Mouse (Mus musculus): ENCODE data around the gene Oaz2.
A peak's percentile ranks its signal among the peaks of the same experiment; 100 is the strongest.
"Not testable (repeated sequence)": the region's sequence is repeated elsewhere in the genome, so short reads cannot be mapped to it uniquely, and the experiment has no call there.

Oaz2 gene

DNA sequence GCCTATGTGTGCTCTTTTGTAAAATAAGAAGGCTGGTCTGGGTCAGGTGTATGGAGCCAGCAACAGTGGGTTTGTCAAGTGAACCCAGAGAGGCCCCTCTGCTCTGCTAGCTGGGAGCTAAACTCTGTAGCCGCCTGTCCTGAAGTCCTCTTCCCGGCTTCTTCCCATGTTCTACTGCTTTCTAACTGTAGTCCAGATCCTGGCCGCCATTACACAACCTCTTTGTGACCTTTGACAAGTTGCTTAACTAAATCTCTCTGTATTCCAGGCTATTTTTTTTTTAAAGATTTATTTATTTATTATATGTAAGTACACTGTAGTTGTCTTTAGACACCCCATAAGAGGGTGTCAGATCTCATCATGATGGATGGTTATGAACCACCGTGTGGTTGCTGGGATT, 14.1 kb upstream of the Oaz2 start:
- no peak for DNase-seq

DNA sequence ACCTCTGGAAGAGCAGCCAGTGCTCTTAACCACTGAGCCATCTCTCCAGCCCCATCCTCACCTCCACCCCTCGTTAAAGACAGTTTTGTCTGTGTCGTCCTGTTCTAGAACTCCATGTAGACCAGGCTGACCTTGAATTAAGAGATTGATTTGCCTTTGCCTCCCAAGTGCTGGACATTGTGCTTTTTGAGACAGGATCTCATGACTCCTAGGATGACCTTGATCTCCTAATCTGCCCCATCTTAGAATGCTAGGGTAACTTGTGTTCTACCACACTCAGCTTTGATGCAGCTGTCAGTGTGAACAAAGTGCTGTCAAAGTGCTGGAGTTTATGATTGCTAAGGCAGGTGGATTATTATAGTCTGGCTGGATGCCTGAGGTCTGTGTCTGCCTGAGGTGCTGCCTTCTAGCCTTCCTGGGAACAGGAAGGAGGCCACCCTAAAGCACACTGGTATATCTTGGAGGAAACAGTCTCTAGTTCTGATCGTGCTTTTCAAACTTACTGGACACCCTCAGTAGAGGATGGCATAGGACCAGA, 13.0 kb upstream of the Oaz2 start:
- no peak for DNase-seq

DNA sequence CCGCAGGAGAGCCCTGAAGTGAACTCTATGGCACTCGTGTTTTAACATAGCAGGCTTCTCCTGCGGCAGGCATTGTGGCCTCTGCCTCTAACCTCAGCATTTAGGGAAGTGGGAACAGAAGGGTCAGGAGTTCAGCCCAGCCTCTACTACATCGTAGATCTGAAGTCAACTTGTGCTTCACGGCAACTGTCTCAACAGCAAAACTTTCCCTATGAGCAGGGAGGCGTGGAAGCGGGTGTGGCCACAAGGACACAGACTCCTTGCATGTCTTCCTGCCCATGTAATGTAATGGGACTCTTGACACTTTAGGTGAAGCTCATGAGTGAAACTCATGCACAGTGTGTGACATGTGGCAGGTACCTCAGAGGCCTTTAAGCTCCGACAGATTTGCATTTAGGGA, 12.3 kb upstream of the Oaz2 start:
- DNase-seq = no peak

DNA sequence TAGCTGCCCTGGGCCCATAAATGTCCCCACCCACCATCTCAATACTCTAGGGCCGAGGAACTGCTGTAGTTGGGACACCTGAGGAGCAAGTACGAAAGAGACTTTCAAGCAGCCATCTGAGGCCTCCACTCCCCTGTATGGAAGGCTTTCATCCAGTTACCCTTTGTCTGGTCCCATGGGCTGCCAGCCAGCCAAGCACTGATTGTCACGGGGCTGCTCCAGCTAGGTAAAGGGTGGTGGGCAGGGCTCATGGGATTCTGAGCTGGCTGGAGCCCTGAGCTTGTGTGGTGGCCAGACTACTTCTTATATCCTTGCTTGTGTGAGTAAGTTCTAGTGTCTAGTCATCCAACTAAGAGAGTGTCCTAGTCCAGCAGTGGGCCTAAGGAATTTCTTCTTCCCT, 10.6 kb upstream of the Oaz2 start:
- no peak for DNase-seq

DNA sequence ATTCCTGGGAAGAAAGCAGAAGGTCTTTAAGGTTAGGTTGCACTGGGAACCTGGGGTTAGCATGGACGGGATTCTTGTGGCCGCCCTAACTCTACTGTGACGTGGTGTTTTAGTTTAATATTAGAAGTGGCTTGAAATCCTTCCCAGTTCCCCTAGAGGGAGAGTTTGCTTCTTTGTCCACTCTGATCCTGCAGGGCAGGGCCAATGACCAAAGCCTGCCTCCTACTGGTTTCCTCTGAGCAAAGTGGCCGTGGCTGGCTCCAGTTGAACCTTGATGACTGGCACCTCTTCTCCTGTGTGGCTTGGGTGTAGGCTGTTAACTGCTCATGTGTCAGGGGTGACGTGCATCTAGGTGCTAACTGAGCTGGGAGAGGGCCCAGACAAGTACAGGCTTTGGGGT, 6.8 kb upstream of the Oaz2 start:
- peak; percentile 50 for DNase-seq

DNA sequence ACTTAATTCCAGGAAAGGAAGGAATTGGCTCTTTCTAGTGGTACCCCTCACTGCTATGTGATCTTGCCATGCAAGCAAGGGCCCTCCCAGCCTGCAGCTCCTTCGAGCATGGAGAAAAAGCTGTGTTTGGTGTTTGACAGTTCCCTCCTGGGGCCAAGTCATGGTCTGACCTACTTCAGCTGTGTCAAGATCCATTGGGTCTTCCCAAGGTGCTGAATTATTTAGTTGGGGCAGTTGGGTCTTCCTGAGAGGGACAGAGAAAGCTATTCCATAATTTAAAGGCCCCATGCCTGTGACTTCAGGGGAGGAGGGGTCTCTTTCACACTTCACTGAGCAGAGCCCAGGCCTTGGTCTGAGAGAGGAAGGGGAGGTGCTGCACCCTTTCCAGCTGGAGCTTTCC, 6.3 kb upstream of the Oaz2 start:
- DNase-seq = no peak

DNA sequence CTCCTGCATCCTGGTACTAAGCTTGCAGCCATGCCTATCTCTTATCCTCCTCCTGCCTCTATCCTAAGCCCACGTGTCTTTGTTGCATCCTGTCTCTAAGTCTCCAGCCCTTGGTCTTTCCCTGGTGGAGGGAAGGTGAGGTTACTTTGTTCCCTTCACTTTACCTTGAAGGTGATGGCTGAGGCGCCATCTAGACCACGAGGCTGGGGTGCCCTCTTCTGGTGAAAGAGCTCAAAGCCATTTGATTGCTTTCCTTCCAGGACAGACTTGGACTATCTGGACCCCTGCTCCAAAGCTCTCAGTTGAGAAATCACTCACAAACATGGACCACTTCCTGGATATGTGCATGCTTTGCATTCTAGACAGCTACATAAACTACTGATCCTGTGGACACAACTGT, 3.6 kb upstream of the Oaz2 start:
- DNase-seq = peak; percentile 87

DNA sequence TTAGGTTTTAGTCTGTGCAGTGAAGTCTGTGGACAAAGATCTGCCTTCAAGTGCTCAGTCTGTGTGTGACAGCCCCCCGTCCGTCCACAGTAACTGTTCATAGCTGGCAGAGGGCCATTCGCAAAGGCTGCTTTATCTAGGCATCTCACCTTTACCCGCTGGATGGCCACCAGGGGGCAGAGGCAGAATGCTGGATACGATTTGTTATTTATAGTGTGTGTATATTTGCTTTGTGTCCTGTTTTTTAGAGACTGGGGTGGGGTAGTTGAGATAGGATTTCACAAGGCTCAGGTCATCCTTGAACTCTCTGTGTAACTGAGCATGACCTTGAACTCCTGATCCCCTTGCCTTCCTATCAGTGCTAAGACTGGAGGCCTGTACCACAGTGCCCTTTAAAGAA, 1.8 kb upstream of the Oaz2 start:
- DNase-seq = peak; percentile 89

DNA sequence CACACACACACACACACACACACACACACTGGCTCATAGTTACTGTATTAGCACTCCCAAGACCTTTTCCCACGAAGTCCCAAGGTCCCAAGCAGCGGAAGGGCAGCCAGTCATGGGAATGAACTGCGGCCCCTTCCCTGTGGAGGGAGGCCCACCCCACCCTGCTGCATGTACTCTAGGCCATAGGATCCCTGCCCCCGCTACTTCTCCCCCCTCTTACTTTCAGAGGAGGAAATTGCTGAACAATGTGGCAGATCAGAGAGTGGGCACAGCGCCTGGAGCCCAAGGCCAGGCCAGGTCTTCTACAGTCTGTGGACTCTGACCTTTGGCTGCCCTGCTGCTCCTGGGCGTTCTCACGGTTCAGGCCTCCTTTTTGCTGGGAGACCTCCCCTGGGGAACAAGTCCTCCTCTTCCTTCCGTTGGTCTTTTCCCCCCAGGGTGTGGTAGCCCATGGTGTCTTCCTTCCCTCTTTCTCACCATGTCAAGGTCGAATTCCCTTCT, 3.7 kb downstream of the Oaz2 start:
- peak; percentile 91 for DNase-seq

DNA sequence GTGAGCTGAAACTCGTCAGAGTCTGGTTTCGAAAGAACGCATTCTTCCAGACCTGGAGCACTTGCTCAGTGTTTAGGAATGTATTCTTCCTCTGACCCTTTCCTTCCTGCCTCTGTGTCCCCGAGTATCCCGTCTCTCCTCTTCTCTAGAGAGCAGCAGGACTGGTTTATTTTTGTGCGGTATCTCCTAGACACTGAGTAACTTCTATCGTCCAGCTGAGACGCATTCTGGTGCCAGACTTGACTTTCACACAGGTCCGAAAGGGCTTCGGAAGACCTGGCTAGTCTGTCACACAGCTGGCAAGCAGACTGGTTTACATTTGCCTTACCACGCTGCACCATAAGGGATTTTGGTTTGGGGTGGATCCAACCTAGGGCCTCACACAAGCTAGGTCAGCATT, 5.2 kb downstream of the Oaz2 start:
- peak; percentile 27 for DNase-seq

DNA sequence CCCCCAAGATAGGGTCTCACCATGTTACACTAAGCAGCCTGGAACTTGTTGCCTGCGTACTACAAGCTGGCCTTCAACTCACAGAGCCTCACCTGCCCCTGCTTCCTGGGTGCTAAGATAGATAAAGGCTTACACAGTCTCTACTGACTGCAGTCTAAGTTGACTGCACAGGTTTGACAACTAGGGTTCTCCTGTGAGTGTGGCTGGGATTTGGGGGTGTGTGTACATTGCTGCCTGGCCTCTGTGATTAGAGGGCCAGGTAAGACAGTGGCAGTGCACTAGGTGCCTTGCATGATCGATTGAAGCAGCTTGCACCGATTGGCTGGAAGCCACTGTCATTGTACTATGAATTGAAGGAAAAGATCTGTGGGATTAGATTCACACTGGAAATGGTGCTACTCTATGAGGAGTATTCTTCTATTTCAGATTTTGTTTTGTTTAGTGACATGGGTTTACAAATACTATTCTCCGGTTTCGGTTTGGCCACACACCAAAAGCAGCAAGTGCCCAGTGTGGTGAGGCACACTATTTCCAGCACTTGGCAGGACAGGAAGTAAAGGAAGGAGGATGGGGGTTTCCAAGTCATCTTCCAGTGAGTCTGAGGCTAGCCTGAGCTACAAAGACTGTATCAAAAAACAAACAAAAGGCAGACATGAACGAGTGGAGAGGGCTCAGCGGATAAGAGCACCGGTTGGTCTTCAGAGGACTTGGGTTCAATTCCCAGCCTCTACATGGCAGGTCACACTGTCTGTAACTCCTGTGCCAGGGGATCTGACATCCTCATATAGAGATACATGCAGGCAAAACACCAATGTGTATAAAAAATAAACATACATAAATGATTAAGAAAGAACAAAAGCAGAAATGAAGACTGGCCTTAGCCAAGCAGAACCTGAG, 7.9 kb downstream of the Oaz2 start:
- DNase-seq = no peak

DNA sequence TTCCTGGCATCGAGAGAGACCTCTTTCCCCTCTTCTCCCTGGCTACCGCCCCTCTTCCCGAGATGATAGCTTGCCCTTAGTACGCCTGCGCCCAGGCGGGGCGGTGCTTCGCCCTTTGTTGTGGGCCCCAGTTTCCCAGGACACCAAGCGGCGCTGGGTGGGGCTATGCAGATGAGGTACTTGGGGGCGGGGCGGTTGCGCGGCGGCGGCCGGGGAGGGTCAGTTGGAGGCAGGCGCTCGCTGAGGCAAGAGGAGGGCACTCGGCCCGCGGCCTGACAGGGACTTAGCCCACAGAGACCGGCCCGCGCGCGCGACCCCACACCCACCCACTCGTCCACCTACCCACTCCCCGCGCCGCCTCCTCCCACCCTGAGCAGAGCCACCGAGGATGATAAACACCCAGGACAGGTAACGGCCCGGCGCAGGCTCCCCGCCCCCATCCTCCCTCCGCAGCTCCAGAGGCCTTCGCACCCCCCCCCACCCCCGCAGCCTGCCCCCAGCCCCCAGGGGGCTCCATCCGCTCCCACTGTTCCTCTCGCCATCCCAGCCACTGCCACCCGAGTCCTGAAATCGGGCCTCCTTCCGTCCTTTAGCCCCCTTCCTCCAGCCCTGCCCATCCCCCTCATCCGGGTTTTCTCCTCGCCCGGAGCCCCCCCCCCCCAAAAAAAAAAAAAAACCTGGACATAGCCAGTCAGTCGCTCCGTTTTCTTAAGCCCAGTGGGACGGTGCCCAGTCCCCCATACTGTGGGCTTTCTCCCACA, 8.7 kb downstream of the Oaz2 start:
- DNase-seq = peak; percentile 99

DNA sequence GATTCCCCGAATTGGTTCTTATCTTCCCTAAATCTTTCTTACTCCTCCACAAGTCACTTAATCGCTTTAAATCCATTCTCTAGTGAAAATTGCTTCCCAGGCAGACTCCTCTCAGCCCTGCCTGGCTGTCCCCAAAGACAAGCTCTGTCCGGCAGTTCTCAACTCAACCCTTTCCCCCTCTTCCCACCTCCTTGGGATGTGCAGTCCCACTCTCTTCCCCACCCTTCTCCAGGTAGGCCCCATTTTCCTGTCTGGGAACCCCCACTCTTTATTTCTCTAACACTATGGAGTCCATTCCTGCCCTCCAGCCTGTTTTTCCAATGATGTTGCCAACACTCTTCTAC, 9.3 kb downstream of the Oaz2 start:
- no peak for DNase-seq

DNA sequence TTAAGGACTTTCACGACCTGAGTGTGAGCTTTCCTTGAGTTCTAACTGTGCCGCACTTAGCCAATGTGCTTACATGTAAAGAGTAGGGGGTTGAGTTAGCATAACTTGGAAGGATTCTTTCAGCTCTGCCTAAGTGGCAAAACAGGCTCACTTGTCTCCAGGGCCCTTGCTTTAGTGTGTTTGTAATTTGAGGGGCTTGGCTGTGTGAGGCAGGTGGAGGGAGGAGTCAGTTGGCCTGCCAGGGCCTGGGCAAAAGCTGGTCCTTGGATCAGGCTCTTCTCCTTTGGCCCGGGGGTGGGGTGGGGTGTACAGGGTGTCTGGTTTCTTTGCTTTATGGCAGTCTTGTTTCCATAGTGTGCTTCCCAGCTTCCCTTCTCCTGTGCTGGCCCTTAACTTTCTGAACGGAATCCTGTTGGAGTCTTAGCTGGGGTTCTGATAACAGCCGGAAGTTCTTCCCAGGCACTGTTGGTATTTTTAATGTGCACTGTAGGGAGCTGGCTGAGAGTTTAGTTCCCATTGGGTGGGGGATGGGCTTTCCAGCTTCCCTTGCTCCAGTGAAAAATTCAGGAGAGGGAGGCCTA, 11.5 kb downstream of the Oaz2 start:
- peak; percentile 85 for DNase-seq

DNA sequence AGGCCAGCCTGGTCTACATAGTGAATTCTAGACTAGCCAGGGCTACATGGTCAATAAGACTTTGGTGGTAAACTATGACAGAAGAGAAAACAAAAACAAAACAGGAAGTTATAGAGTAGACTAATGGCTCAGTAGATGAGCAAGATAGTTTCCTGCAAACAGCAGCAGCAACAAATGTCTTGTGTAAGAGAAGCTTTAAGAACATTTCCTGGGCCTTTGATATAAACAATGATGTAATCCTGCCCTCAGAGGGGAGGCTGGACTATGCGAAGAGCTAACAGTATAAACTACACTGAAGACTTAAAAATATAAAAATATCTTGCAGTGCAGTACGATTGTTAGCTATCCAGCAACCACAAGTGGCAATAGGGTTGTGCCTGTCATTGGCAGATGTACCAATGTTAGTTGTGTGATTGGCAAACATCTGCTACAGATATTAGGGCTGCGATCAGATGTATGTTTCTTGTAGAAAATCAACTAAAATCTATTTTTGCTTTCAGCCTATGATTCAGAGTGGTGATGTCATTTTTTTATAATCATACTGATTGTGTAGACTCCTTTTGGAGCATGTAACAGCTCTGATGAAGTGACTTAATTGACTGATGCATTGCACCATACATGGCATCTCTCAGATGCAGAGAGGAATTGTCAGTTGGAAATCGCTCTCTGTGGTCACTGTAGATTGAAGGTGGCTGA, 13.3 kb downstream of the Oaz2 start:
- DNase-seq = no peak

DNA sequence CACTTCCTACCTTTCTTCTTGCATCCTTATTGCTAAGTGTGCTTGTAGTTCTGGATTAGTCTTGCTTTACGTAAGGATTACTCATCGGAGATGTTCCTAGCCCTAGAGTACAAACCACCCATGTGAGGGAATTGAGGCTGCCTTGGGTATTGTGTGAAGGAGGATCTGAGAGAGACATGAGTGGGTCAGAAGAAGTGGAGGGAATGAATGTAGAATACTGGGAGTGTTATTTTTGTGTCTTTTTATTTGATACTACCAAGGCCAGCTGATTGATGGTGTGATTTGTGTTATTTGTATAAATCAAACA, 13.8 kb downstream of the Oaz2 start:
- DNase-seq = no peak

DNA sequence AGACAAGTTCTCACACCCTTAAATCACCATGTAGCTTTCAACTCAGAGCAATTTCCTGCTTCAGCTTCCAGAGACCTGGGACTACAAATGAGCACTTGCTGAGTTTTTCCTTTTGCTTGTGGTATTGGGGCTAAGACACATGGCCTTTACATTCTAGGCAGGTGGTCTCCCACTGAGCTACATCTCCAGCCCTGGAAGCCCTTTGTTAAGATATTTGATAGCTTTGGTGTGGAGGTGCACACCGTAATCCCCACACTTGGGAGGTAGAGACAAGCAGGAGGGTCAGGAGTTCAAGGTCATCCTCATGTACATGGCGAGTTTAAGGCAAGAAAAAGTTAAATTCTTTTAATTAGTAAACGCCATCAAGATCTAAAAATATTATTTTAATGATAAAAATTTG, 14.4 kb downstream of the Oaz2 start:
- DNase-seq = no peak

DNA sequence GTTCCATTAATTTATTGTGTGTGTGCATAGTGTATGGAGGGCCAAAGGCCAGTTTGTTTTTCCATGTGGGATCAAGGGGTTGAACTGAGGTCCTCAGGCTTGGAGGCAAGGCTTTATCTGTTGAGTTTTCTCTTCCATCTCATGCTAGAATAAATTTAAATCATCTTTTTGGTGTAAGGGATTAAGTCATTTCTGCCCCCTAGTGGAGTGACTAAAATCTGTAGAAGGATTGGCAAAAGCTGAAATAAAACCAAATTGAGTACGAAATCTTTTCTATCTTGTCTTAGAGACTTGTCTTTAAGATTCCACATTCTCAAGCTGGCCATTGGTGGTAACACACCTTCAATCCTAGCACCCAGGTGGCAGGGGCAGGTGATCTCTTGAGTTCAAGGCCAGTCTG, 15.2 kb downstream of the Oaz2 start:
- no peak for DNase-seq

DNA sequence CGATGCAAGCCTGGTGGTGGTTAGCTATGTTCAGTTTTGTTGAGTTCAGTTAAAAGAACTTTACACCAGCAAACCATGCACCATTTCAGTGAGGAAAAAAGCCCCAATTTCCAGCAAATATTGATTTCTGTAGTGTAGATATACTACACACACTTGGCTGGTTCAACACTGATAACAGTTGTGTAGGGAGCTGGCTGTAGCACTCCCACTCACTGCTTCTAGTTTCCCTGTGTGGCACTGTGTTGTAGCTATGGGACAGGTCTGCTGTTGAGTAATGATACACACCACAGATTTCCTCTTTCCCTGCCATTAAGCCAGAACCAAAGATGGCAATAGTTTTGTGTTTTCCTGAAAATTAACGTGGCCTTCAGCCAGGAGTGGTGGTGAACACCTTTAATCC, 16.9 kb downstream of the Oaz2 start:
- DNase-seq = no peak

DNA sequence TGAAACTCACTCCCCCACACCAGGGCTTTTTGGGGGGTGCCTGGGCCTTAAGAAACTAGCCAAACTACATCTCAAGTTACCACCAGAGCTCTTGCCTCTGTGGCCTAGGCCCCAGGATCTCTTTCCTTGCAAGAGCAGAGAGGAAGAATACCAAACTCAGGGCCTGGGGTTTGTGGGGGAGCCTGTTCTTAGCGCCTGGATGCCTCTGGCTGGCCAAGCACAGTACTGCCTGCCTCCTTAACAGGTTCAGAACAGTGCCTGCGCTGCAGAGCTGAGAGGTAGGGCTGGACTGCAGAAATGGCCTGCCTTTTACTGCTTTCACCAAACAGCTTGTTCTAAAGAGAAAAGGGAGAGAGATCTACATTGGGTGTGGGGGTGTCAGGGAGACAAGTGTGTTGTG, 22.1 kb downstream of the Oaz2 start:
- not testable (repeated sequence) for DNase-seq

DNA sequence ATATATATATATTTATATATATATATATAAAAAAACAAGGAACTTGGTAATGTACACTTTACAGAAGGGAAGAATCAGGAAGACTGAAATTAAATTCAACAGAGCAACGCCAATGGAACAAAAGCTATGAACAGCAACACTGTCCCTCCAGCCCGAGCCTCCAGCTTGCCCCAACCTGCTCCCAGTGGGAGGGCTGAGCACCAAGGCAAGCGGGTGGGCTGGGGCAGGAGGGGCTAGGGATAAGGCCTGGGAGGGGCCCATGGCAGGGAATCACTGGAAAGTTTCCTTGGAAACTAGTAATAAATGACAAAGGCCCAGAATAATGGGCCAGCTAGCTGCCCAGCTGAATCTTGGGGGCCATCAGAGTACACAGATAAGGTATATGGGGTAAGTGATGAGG, 24.7 kb downstream of the Oaz2 start:
- DNase-seq = no peak

DNA sequence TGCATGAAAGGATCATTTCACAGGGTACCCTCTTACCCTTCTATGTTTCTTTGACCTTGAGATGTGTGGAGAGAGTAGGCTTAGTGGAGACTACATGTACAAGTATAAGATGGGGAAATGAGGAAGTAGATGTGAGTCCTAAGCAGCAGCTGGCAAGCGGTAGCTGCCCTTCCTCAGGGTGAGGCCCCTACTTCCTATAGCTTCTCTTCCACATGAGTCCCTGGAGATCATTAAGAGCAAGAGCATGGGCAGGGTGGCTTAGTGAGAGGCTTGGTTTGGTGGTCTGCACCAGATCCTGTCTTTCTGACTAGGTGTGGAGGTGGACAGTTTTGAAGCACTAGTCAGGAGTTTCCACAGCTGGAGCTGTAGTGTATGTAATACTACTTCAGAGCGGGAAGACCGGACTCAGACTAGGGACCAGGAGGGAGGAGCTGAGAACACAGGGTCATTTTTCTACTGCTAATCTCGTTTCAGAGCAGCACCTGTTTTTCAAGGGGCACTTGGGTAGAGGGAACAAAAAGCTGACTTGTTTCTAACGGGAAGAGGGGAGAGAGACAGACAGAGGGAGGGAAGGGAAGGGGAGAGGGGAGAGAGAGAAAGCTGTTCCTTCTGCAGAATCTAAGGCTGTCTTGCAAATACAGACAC, 25.3 kb downstream of the Oaz2 start:
- DNase-seq = no peak

DNA sequence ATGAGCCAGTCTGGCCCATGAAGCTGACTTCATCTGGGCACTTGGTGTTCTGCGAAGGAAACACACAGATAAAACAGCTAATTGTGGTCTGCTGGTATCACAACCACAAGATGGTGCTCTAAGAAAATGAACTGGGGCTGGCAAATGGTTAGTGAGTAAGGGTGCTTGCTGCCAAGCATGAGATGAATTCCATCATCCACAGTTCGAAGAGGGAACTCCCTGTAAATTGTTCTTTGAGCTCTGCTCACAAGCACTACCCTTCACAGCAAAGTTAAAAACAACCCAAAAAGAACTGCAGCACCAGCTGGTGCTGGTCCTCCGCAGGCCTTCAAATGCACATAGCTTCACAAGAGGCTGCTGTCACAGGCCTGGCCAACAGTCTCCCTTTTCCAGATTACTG, 27.8 kb downstream of the Oaz2 start:
- peak; percentile 41 for DNase-seq

All from kidney, postnatal 10 days (tissue).